Mouse (Mus musculus): ENCODE data around the gene Rad50. TPM values are rescaled to one million over a fixed set of nuclear protein-coding genes. Genes with fewer than 3 reads are reported as not detected.
A peak's percentile ranks its signal among the peaks of the same experiment; 100 is the strongest.

Gene Rad50
- polyA plus RNA-seq, 1 experiment from 2014 or later = 27.6 TPM

- no peaks in the 10 kb centered on the region for H3K9me3 ChIP-seq (ENCODE audit: control insufficient read depth, low read length)
- H3K36me3 ChIP-seq (ENCODE audit: control insufficient read depth, insufficient read depth, low read length) = no peaks in the 10 kb centered on the region
- WGBS = 43% methylated on average over 6 of the region's 6 CpGs
- H3K4me1 ChIP-seq (replicated peaks; ENCODE audit: control insufficient read depth, insufficient read depth, low read length) = no peaks in the 10 kb centered on the region
- no peaks in the 10 kb centered on the region for H3K27me3 ChIP-seq (ENCODE audit: control insufficient read depth, insufficient read depth, low read length)
- H3K27ac ChIP-seq (ENCODE audit: low read depth, low read length) = no peak overlapping the region
- ATAC-seq (replicated peaks; ENCODE audit: low FRiP score) (peak; percentile 33; the same call in 1 of the 2 replicates), DNase-seq (ENCODE audit: low spot score) (peak; percentile 61)
- no peak overlapping the region for H3K4me2 ChIP-seq (ENCODE audit: low read depth, low read length, severe bottlenecking)
- no peak overlapping the region for H3K4me3 ChIP-seq (ENCODE audit: low read depth, low read length)
- H3K9ac ChIP-seq (ENCODE audit: low read length) = no peak overlapping the region
These were observed 30.4 kb upstream of the Rad50 start for GRCm38 (mm10) chr11:53737573-53737946.

- H3K27me3 ChIP-seq (ENCODE audit: control insufficient read depth, insufficient read depth, low read length) = no peaks in the 10 kb centered on the region
- peak; percentile 87 for DNase-seq (ENCODE audit: low spot score)
- H3K4me2 ChIP-seq (ENCODE audit: low read depth, low read length, severe bottlenecking) = no peak overlapping the region
- H3K4me1 ChIP-seq (replicated peaks; ENCODE audit: control insufficient read depth, insufficient read depth, low read length) = no peaks in the 10 kb centered on the region
- WGBS = 51% methylated on average over 14 of the region's 14 CpGs
- peak; percentile 33; the same call in 1 of the 2 replicates for ATAC-seq (replicated peaks; ENCODE audit: low FRiP score)
- no peak overlapping the region for H3K27ac ChIP-seq (ENCODE audit: low read depth, low read length)
- H3K4me3 ChIP-seq (ENCODE audit: low read depth, low read length) = no peak overlapping the region
- no peaks in the 10 kb centered on the region for H3K9me3 ChIP-seq (ENCODE audit: control insufficient read depth, low read length)
- H3K9ac ChIP-seq (ENCODE audit: low read length) = no peak overlapping the region
- H3K36me3 ChIP-seq (ENCODE audit: control insufficient read depth, insufficient read depth, low read length) = no peaks in the 10 kb centered on the region
These were observed 29.9 kb upstream of the Rad50 start for GRCm38 (mm10) chr11:53736771-53737572.

DNA sequence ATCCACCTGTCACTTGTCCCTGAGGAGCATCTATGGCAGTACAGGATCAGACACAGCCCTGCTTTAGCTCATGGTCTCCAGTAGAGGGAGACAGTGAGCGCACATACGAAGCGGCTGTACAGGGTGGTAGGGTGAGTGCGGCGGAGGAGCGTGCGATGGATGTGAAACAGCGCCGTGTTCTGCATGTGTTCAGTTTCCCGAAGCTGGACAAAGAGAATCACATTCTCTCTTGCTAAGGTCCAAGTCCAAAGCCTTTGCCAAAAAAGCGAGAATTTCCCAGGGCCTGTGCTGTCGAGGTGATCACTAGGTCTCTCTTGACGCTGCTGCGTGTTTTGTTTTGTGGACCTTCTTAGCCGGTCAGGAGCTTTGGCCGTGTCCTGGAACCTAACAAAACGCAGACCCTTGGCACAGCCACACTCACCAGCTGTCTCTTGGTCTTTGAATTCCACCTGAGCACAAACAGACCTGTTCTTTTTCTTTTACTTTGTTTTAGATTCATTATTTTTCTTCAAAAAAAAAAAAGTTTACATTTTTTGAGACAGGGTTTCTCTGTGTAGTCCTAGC is 28.6 kb upstream of the Rad50 start:
- DNase-seq (ENCODE audit: low spot score) (peak; percentile 82), ATAC-seq (replicated peaks; ENCODE audit: low FRiP score) (peak; percentile 85)
- H3K9me3 ChIP-seq (ENCODE audit: control insufficient read depth, low read length) = no peaks in the 10 kb centered on the region
- WGBS = 24% methylated on average over 17 of the region's 17 CpGs
- no peak overlapping the region for H3K27ac ChIP-seq (ENCODE audit: low read depth, low read length)
- no peaks in the 10 kb centered on the region for H3K27me3 ChIP-seq (ENCODE audit: control insufficient read depth, insufficient read depth, low read length)
- no peak overlapping the region for H3K4me3 ChIP-seq (ENCODE audit: low read depth, low read length)
- H3K36me3 ChIP-seq (ENCODE audit: control insufficient read depth, insufficient read depth, low read length) = no peaks in the 10 kb centered on the region
- H3K9ac ChIP-seq (ENCODE audit: low read length) = peak overlapping the region; percentile 33; the same call in 1 of the 2 replicates
- H3K4me2 ChIP-seq (ENCODE audit: low read depth, low read length, severe bottlenecking) = peak overlapping the region; percentile 34; the same call in 1 of the 2 replicates
- H3K4me1 ChIP-seq (replicated peaks; ENCODE audit: control insufficient read depth, insufficient read depth, low read length) = no peaks in the 10 kb centered on the region

DNA sequence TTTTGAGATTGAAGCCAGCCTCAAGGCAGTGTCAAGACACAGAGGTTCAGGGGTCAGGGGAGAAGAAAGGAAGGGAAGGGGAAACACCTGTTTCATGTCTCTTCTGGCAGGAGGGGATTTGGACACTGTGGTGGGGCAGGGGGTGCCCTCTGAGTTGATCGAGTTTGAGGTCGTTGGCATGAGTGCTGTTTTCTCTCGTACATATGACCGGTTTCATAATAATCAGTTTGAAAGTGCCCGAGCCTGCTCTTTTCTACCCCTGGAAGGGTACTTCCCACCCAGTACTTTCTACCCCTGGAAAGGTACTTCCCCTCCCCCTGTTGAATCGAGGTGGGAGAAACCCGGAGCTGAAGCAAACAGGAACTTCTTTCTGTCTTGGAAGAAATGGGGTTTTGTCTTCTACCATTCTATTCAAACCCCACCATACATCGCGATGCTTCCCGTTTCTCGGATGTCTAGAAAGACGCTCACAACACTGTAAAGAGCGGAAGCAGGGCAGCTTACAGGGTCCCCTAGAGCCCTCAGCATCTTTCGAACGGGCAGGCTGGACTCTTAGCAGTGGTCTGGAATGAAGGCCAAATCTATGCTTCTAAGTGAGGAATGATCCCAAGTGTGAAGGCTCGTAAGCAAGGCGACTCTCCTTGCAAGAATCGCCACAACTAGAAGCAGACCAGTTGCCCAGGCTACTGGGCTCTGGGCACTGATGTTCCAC is 28.0 kb upstream of the Rad50 start:
- Histone ChIP-seq H3K9me3 (ENCODE audit: control insufficient read depth, low read length) (no peaks in the 10 kb centered on the region), H3K27ac (ENCODE audit: low read depth, low read length) (no peak overlapping the region), H3K4me3 (ENCODE audit: low read depth, low read length) (no peak overlapping the region), H3K36me3 (ENCODE audit: control insufficient read depth, insufficient read depth, low read length) (no peaks in the 10 kb centered on the region), H3K4me1 (replicated peaks; ENCODE audit: control insufficient read depth, insufficient read depth, low read length) (no peaks in the 10 kb centered on the region), H3K27me3 (ENCODE audit: control insufficient read depth, insufficient read depth, low read length) (no peaks in the 10 kb centered on the region), H3K4me2 (ENCODE audit: low read depth, low read length, severe bottlenecking) (no peak overlapping the region), H3K9ac (ENCODE audit: low read length) (no peak overlapping the region)
- DNase-seq (ENCODE audit: low spot score) (no peak), ATAC-seq (replicated peaks; ENCODE audit: low FRiP score) (no peak)
- 71% methylated on average over 18 of the region's 18 CpGs for WGBS

GRCm38 (mm10) chr11:53734431-53734830 is 27.3 kb upstream of the Rad50 start:
- Histone ChIP-seq H3K27me3 (ENCODE audit: control insufficient read depth, insufficient read depth, low read length) (no peaks in the 10 kb centered on the region), H3K4me2 (ENCODE audit: low read depth, low read length, severe bottlenecking) (no peak overlapping the region), H3K4me3 (ENCODE audit: low read depth, low read length) (no peak overlapping the region), H3K27ac (ENCODE audit: low read depth, low read length) (no peak overlapping the region), H3K9me3 (ENCODE audit: control insufficient read depth, low read length) (no peaks in the 10 kb centered on the region), H3K36me3 (ENCODE audit: control insufficient read depth, insufficient read depth, low read length) (no peaks in the 10 kb centered on the region), H3K9ac (ENCODE audit: low read length) (no peak overlapping the region), H3K4me1 (replicated peaks; ENCODE audit: control insufficient read depth, insufficient read depth, low read length) (no peaks in the 10 kb centered on the region)
- WGBS = 80% methylated on average over 2 of the region's 2 CpGs
- DNase-seq (ENCODE audit: low spot score) = no peak
- ATAC-seq (replicated peaks; ENCODE audit: low FRiP score) = no peak

- no peaks in the 10 kb centered on the region for H3K9me3 ChIP-seq (ENCODE audit: control insufficient read depth, low read length)
- 84% methylated on average over 7 of the region's 7 CpGs for WGBS
- DNase-seq (ENCODE audit: low spot score) = no peak
These were observed 26.7 kb upstream of the Rad50 start for GRCm38 (mm10) chr11:53733824-53734223.

GRCm38 (mm10) chr11:53732244-53732643 is 25.1 kb upstream of the Rad50 start:
- ATAC-seq (replicated peaks; ENCODE audit: low FRiP score) = no peak
- Histone ChIP-seq H3K9me3 (ENCODE audit: control insufficient read depth, low read length) (no peaks in the 10 kb centered on the region), H3K4me1 (replicated peaks; ENCODE audit: control insufficient read depth, insufficient read depth, low read length) (no peaks in the 10 kb centered on the region), H3K4me3 (ENCODE audit: low read depth, low read length) (no peak overlapping the region), H3K27me3 (ENCODE audit: control insufficient read depth, insufficient read depth, low read length) (no peaks in the 10 kb centered on the region), H3K36me3 (ENCODE audit: control insufficient read depth, insufficient read depth, low read length) (no peaks in the 10 kb centered on the region), H3K27ac (ENCODE audit: low read depth, low read length) (no peak overlapping the region), H3K4me2 (ENCODE audit: low read depth, low read length, severe bottlenecking) (no peak overlapping the region), H3K9ac (ENCODE audit: low read length) (no peak overlapping the region)
- DNase-seq (ENCODE audit: low spot score) = no peak
- WGBS = 93% methylated on average over 8 of the region's 8 CpGs

More at GRCm38 (mm10) chr11:53733824-53734223, 26.7 kb upstream of the Rad50 start:
- Histone ChIP-seq H3K4me3 (ENCODE audit: low read depth, low read length) (no peak overlapping the region), H3K36me3 (ENCODE audit: control insufficient read depth, insufficient read depth, low read length) (no peaks in the 10 kb centered on the region), H3K4me2 (ENCODE audit: low read depth, low read length, severe bottlenecking) (no peak overlapping the region), H3K4me1 (replicated peaks; ENCODE audit: control insufficient read depth, insufficient read depth, low read length) (no peaks in the 10 kb centered on the region), H3K27me3 (ENCODE audit: control insufficient read depth, insufficient read depth, low read length) (no peaks in the 10 kb centered on the region), H3K27ac (ENCODE audit: low read depth, low read length) (no peak overlapping the region), H3K9ac (ENCODE audit: low read length) (no peak overlapping the region)
- ATAC-seq (replicated peaks; ENCODE audit: low FRiP score) = no peak

- no peaks in the 10 kb centered on the region for H3K27me3 ChIP-seq (ENCODE audit: control insufficient read depth, insufficient read depth, low read length)
- H3K9ac ChIP-seq (ENCODE audit: low read length) = no peak overlapping the region
- no peaks in the 10 kb centered on the region for H3K4me1 ChIP-seq (replicated peaks; ENCODE audit: control insufficient read depth, insufficient read depth, low read length)
- H3K9me3 ChIP-seq (ENCODE audit: control insufficient read depth, low read length) = no peaks in the 10 kb centered on the region
- no peak overlapping the region for H3K4me3 ChIP-seq (ENCODE audit: low read depth, low read length)
- H3K36me3 ChIP-seq (ENCODE audit: control insufficient read depth, insufficient read depth, low read length) = no peaks in the 10 kb centered on the region
- 94% methylated on average over 7 of the region's 7 CpGs for WGBS
- no peak overlapping the region for H3K4me2 ChIP-seq (ENCODE audit: low read depth, low read length, severe bottlenecking)
- ATAC-seq (replicated peaks; ENCODE audit: low FRiP score) (no peak), DNase-seq (ENCODE audit: low spot score) (no peak)
- no peak overlapping the region for H3K27ac ChIP-seq (ENCODE audit: low read depth, low read length)
These were observed 24.3 kb upstream of the Rad50 start for GRCm38 (mm10) chr11:53731457-53731856.
